In genomic region chr1:156748435-156749005, GRCm38 (mm10) we compare ENCODE assay signal across 12 mouse cellular contexts. TPM values are rescaled to one million over a fixed set of nuclear protein-coding genes. Genes with fewer than 3 reads are reported as not detected.
A peak's percentile ranks its signal among the peaks of the same experiment; 100 is the strongest.
DNase-seq lines count a peak whose midpoint lies in the region; ATAC-seq lines count a peak whose summit lies in the region.
"Had no signal": no experiment of that assay in that cellular context is flagged by ENCODE, and none has a peak within 500 bp of the region (broad histone marks: within the 10 kb centered on the region; RNA-seq: fewer than 3 reads in every experiment).

No protein-coding gene starts in this region.

- peaks cover 8% of the 10 kb centered on the region for H3K4me1 ChIP-seq in hindbrain, embryonic 14.5 days (replicated peaks; ENCODE audit: control insufficient read depth, insufficient read depth, low read length)
- peaks cover 94% of the 10 kb centered on the region for H3K4me1 ChIP-seq in liver, embryonic 15.5 days (replicated peaks)

- DNase-seq in layer of hippocampus, postnatal 14 days (ENCODE audit: low spot score in 2 of 2) = peak; percentile 26 to 62
- DNase-seq in layer of hippocampus, postnatal 25 days (ENCODE audit: extremely low spot score in 1 of 2, low spot score in 1 of 2) = no peak
- peak; percentile 39 for DNase-seq in brain, adult 2 months (ENCODE audit: low read depth, low spot score)
- peak; percentile 51 for DNase-seq in hindbrain, embryonic 14.5 days (ENCODE audit: low spot score)
- no peak for DNase-seq in adrenal gland, postnatal 25 days
- DNase-seq in urinary bladder, adult 18-20 months (ENCODE audit: low spot score in 2 of 2) = no peak
- DNase-seq: cerebellum, adult 8-10 months; right cerebral cortex, postnatal 14 days; thymus, postnatal 36 days had no signal

- 70% methylated on average over 16 of the region's 16 CpGs for WGBS in hindbrain, embryonic 14.5 days
- WGBS in liver, embryonic 15.5 days (ENCODE audit: insufficient replicate concordance) = 80% methylated on average over 16 of the region's 16 CpGs

- no peaks in the 10 kb centered on the region for H3K36me3 ChIP-seq in hindbrain, embryonic 14.5 days (replicated peaks; ENCODE audit: control insufficient read depth, insufficient read depth)
- H3K36me3 ChIP-seq in liver, embryonic 15.5 days (replicated peaks) = no peaks in the 10 kb centered on the region
- H3K36me3 ChIP-seq: midbrain, embryonic 12.5 days had no signal

- no peak overlapping the region for H3K4me3 ChIP-seq in hindbrain, embryonic 14.5 days (replicated peaks; ENCODE audit: low read length)
- H3K4me3 ChIP-seq in liver, embryonic 15.5 days (replicated peaks) = no peak overlapping the region
- H3K4me3 ChIP-seq: midbrain, embryonic 12.5 days had no signal

- ATAC-seq in hindbrain, embryonic 14.5 days (ENCODE audit: low FRiP score) = no peak; the same call in 1 of the 2 replicates
- no peak for ATAC-seq in liver, embryonic 15.5 days (ENCODE audit: insufficient read depth)

- no peaks in the 10 kb centered on the region for H3K27me3 ChIP-seq in hindbrain, embryonic 14.5 days (ENCODE audit: control insufficient read depth, insufficient read depth, low read length)
- H3K27me3 ChIP-seq in liver, embryonic 15.5 days = no peaks in the 10 kb centered on the region
- H3K27me3 ChIP-seq: midbrain, embryonic 12.5 days had no signal

- no peak overlapping the region for H3K27ac ChIP-seq in hindbrain, embryonic 14.5 days
- peak overlapping the region; percentile 73 for H3K27ac ChIP-seq in liver, embryonic 15.5 days (replicated peaks)
- H3K27ac ChIP-seq: kidney, postnatal 0 days; midbrain, embryonic 12.5 days had no signal

- H3K4me2 ChIP-seq in hindbrain, embryonic 14.5 days (replicated peaks) = no peak overlapping the region
- H3K4me2 ChIP-seq in liver, embryonic 15.5 days = no peak overlapping the region; the same call in 1 of the 2 replicates
- H3K4me2 ChIP-seq: midbrain, embryonic 12.5 days had no signal

- H3K9ac ChIP-seq in hindbrain, embryonic 14.5 days = no peak overlapping the region
- H3K9ac ChIP-seq in liver, embryonic 15.5 days = no peak overlapping the region; the same call in 1 of the 2 replicates
- H3K9ac ChIP-seq: midbrain, embryonic 12.5 days had no signal

- no peaks in the 10 kb centered on the region for H3K9me3 ChIP-seq in hindbrain, embryonic 14.5 days (ENCODE audit: control insufficient read depth, low read length)
- H3K9me3 ChIP-seq in liver, embryonic 15.5 days (replicated peaks) = no peaks in the 10 kb centered on the region
- H3K9me3 ChIP-seq: midbrain, embryonic 12.5 days had no signal

RNA-seq across cellular contexts. Expression of gene Fam20b, which starts 29.6 kb away (rescaled TPM):
- total RNA-seq in layer of hippocampus, postnatal 14 days (2021) = 10 to 100 TPM; 65.4 to 67.0 TPM
- 10 to 100 TPM; 69.8 to 75.6 TPM for total RNA-seq in layer of hippocampus, postnatal 25 days (2021)
- 33.9 and 38.8 TPM in 2 replicates for polyA plus RNA-seq in hindbrain, embryonic 14.5 days (2014; fragmentation: Nextera tagmentation; extraction: Ambion mirVana)
- 9.2 and 9.3 TPM in 2 replicates for polyA plus RNA-seq in liver, embryonic 15.5 days (2015; fragmentation: Nextera tagmentation; extraction: Ambion mirVana)
- 47.6 and 58.9 TPM in 2 replicates for total RNA-seq in adrenal gland, postnatal 25 days (2021)

Comparison
In these comparisons a context has a peak if more than half of its experiments do, and no peak if none do; other contexts are left out.
1. DNase-seq: peak in layer of hippocampus, postnatal 14 days (2 of 2), brain, adult 2 months (single experiment) and hindbrain, embryonic 14.5 days (single experiment); none in layer of hippocampus, postnatal 25 days (0 of 2), adrenal gland, postnatal 25 days (single experiment) and urinary bladder, adult 18-20 months (0 of 2).